Mouse (Mus musculus): ENCODE data around the gene Spty2d1.
"Not testable (repeated sequence)": the region's sequence is repeated elsewhere in the genome, so short reads cannot be mapped to it uniquely, and the experiment has no call there.

Gene Spty2d1

DNA sequence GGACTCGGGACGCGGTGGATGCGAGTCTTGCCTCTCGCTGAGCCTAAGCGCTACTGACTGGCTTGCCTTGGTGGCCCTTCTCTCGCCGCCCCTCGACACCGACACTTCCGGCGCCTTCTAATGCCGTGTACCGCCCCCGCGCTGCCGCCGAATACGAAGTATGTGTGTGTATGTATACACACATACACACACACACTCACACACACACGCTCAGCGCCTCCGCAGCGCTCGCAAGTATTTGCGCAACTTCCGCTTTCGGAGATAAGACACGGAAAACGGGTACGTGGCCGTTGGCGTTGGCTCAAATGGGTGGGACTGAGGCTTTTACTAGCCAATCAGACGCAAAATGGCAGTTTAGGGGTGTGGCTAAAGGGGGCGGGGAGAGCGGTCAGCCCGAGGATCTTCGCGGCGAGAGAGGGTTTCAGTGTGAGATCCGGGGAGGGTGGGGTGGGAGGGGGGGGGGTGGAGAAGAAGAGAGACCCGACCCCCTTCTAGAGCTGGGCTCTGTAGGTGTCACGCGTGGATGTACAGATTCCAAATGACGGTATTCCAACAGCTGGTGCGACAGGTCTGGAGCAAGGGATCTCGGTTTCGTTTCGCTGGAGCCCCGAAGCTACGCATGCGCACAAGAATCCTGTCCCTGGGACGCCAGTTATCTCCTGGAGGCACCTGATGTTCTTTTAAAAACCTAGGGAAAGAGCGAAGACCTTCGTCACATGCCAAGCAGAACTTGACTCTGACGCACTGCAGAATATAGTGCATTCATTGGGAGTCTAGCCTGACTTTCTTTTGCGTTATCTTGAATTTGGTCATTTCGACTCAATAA lies at the start of gene Spty2d1:
Gene Spty2d1, minus strand, starts transcription at position 244 of the 826 bp plus-strand sequence.
- peak; percentile 99 to 100 for DNase-seq (ENCODE audit: low spot score in 2 of 2)

- no peak for DNase-seq (ENCODE audit: low spot score in 2 of 2)
Measured at GRCm38 (mm10) chr7:47056273-47056672, 48.1 kb upstream of the Spty2d1 start.

DNA sequence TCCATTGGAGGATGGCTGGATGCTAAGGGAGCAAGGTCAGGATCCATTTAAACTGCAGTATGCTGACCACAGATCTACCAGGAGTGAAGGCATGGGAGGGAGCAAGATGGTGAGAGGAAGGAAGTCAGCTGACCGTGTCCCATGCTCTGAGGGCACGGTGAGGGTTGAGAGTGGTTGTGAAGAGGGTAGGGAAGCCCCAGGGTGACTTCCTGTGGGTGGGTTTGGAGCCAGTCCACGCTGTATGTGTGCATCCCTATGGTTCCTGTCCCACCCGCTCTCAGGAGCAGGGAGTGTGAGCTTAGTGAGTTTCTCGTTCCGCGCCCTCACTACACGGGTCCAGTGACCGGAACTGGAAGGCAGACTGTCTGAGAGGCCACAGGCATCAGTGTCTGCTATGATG lies 47.5 kb upstream of the Spty2d1 start:
- DNase-seq (ENCODE audit: low spot score in 2 of 2) = peak; percentile 48 to 52

GRCm38 (mm10) chr7:47054666-47055065 lies 46.5 kb upstream of the Spty2d1 start:
- peak; percentile 47 to 59 for DNase-seq (ENCODE audit: low spot score in 2 of 2)

- DNase-seq (ENCODE audit: low spot score in 2 of 2) = no peak
Measured at GRCm38 (mm10) chr7:47053287-47053686, 45.1 kb upstream of the Spty2d1 start.

GRCm38 (mm10) chr7:47052276-47052675 lies 44.1 kb upstream of the Spty2d1 start:
- DNase-seq (ENCODE audit: low spot score in 2 of 2) = peak; percentile 54 to 61

DNA sequence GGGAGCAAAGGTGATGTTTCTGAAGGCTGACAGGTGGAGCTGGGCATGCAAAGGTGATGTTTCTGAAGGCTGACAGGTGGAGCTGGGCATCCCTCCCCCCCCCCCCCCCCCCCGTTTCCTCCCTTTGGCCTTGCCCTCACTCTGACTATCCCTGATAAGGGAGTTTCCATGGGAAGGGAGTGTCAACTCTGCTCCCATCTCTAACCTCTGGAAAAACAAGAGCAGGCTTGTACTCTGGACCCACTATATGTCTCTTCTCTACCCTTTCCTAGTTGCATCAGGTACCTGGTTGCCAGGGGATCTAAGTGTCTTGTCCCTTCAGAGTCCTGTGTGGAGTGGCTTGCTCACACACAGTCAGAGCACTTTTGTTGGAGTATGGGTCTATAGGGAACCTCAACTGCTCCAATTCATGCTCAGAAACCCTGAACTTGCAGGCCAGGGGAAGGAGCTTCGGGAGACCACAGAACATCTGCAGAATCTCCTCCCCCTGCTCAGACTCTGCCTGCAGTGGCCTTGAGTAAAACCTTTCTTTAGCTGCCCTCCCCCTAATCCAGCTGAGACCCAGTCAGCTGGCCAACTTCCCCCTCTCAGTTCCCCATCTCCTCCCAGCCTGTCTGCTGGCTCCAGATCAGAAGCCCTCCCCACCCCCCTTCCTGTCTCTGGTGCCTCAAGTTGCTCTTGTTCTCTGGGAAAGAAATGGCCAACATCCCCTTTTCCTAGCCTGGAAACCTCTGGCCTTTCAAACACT lies 43.4 kb upstream of the Spty2d1 start:
- peak; percentile 84 to 89 for DNase-seq (ENCODE audit: low spot score in 2 of 2)

DNA sequence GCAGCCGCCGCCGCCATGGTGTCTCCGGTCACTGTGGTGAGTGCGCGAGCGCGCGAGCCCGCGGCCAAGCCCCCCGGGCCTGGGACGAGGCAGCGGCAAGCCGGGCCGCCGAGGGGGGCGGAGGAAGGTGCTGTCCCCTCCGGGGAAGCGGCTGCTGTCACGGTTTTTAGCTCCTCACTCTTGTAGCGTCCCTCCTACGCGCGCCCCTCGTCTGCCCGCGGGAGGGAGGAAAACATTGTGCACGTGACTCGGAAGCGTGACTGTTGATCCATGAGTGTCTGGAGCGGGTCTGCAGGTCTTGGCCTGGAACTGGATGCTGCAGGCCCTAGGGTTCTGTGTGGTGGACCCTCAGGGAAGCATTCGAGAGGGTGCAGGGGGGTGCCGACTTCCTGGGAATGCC lies 42.6 kb upstream of the Spty2d1 start:
- peak; percentile 79 to 83 for DNase-seq (ENCODE audit: low spot score in 2 of 2)

- peak; percentile 97 to 98 for DNase-seq (ENCODE audit: low spot score in 2 of 2)
Measured at GRCm38 (mm10) chr7:47050366-47050765, 42.2 kb upstream of the Spty2d1 start, which contains the start of gene Tmem86a. Gene Tmem86a (plus strand): TSS chr7:47050601.

- no peak for DNase-seq (ENCODE audit: low spot score in 2 of 2)
Measured at GRCm38 (mm10) chr7:47042823-47043490, 34.7 kb upstream of the Spty2d1 start.

DNA sequence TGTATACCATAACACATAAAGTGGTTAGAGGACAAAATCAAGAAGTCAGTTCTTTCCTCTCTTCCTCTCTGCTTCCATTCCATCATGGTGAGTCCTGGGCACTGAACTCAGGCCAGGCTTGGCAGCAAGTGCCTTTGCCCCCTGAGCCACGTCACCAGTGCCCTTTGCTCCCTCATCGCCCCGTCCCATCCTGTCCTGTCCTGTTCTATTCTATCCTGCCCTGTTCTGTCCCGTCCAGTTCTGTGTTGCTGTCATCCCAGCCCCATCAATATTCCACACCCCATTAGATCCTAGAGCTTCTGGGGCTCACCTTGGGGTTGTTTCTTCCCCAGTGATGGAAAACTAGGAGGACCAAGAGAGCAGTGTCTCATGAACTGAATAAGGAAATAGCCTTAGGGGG lies 33.9 kb upstream of the Spty2d1 start:
- DNase-seq (ENCODE audit: low spot score in 2 of 2) = no peak

GRCm38 (mm10) chr7:47041706-47042105 lies 33.5 kb upstream of the Spty2d1 start:
- DNase-seq (ENCODE audit: low spot score in 2 of 2) = no peak

GRCm38 (mm10) chr7:47035426-47035825 lies 27.2 kb upstream of the Spty2d1 start:
- no peak for DNase-seq (ENCODE audit: low spot score in 2 of 2)

GRCm38 (mm10) chr7:47034785-47035384 lies 26.7 kb upstream of the Spty2d1 start:
- DNase-seq (ENCODE audit: low spot score in 2 of 2) = no peak

- no peak for DNase-seq (ENCODE audit: low spot score in 2 of 2)
Measured at GRCm38 (mm10) chr7:47031371-47031770, 23.2 kb upstream of the Spty2d1 start.

DNA sequence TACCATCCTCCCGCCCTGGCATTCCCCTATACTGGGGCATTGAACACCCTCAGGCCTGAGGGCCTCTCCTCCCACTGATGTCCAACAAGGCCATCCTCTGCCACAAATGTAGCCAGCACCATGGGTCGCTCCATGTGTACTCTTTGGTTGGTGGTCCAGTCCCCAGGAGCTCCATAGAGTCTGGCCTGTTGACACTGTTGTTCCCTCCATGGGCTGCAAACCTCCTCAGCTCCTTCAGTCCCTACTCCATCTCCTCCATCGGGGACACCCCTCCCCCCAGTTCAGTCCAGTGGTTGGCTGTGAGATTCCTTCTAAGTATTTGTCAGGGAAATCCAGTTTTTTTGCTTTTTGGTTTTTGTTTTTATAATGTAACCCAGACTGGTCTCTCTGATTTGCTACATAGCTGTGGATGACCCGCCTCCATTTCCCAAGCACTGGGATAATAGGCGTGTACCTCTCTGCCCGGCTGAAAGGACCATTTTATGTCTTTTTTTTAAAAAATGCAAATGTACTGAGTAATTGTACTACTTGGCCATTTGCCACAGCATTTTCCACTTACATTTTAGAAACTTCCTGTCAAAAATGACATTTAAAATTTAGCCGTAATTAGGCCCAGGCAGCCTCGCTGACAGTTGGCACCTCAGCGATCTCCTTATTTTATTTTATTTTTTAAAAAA lies 22.4 kb upstream of the Spty2d1 start:
- no peak for DNase-seq (ENCODE audit: low spot score in 2 of 2)

- no peak for DNase-seq (ENCODE audit: low spot score in 2 of 2)
Measured at GRCm38 (mm10) chr7:47027520-47027919, 19.3 kb upstream of the Spty2d1 start.

GRCm38 (mm10) chr7:47026899-47027298 lies 18.7 kb upstream of the Spty2d1 start:
- DNase-seq (ENCODE audit: low spot score in 2 of 2) = not testable (repeated sequence)

DNA sequence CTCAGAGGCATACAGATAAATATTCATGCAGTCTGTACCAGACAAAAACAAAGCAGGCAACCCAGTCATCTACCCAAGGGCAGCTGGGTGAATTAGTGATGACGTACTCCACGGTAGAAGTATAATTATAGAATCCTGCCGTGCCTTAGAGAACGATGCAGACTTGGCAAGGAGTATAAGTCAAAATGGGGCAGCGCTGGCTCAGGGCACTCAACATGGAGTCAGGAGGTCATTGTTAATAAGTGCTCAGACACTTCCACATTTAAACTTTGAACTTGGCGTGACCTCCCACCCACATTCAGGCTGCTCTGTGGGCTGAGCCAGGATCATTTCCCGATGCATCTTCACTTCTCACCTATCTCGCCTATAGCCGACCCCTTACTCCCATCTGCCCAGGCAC lies 17.2 kb upstream of the Spty2d1 start:
- DNase-seq (ENCODE audit: low spot score in 2 of 2) = no peak

DNA sequence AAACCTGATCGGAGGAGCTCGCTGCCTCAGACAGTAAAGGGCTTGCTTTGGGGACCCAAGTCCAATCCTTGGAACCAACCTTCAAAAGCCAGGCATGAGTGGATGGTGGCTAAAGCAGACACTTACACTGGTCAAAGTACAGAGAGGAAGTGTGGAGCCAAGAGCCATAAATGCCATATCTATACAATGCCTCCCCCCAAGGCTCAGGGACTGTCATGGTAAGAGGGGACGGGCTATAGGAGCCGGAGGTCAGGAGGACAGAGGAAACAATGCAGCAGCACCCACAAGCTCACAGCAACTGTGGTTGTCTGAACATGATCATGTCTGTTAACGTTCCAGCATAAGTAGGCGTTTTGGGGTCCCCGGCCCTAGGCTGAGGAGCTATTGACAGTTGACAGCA lies 16.2 kb upstream of the Spty2d1 start:
- DNase-seq (ENCODE audit: low spot score in 2 of 2) = no peak

DNA sequence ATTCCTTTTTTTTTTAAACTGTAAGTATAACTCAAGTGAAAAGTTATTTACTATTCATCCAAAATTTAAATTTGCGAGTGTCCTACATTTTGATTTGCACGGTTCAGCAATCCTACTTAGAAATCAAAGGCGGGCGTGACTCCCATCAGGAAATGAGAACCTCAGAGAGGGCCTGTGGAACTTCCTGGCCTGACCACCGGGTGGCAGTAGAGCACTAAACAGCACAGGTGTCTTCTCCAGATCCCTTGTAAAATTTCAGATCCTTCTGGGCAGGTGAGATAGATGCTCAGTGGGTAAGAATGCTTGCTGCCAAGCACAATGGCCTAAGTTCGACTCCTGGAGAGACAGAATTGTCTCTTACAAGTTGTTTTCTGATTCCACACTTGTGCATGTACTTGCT lies 15.3 kb upstream of the Spty2d1 start:
- peak; percentile 81 to 91 for DNase-seq (ENCODE audit: low spot score in 2 of 2)

All from right cerebral cortex, postnatal 10 days (tissue).